Mouse (Mus musculus): ENCODE data around the gene Rps15. TPM values are rescaled to one million over a fixed set of nuclear protein-coding genes. Genes with fewer than 3 reads are reported as not detected.
A peak's percentile ranks its signal among the peaks of the same experiment; 100 is the strongest.

Gene Rps15
- polyA plus RNA-seq, 1 experiment from 2014 or later = 536 TPM

DNA sequence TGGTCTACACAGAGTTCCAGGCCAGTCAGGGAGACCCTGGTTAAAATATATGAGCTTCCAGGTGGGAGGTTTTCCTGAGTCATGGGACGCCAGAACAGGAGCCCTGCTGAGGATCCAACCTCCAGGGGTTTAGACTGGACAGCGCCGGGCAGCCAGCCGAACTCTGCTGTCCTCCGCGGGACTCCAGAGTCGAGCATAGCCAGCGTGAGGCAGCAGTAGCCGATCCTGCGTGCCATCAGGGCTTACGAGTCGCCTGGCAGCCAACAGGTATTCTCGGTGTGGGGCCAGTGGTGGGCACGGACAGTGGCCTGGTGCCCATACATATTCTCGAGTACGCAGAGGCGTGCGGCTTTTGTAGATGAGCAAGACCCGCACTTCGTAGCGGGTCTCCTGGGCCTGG is 48.8 kb downstream of the Rps15 start:
- ATAC-seq (replicated peaks; ENCODE audit: extremely low read depth, insufficient read depth, low FRiP score) = no peak
- H3K4me3 ChIP-seq (ENCODE audit: low read length) = no peak overlapping the region
- peaks cover 49% of the 10 kb centered on the region for H3K27me3 ChIP-seq (ENCODE audit: control insufficient read depth, insufficient read depth, low read length)
- no peaks in the 10 kb centered on the region for H3K9me3 ChIP-seq (replicated peaks; ENCODE audit: control insufficient read depth, low read length)
- no peaks in the 10 kb centered on the region for H3K36me3 ChIP-seq (ENCODE audit: control insufficient read depth, insufficient read depth)
- no peak overlapping the region for H3K4me2 ChIP-seq (ENCODE audit: low read depth, low read length)
- no peak overlapping the region for H3K9ac ChIP-seq (ENCODE audit: low read length)
- WGBS = 25% methylated on average over 21 of the region's 21 CpGs
- peaks cover 29% of the 10 kb centered on the region for H3K4me1 ChIP-seq (ENCODE audit: control insufficient read depth, insufficient read depth, low read length)
- no peak overlapping the region for H3K27ac ChIP-seq (ENCODE audit: low read length)

DNA sequence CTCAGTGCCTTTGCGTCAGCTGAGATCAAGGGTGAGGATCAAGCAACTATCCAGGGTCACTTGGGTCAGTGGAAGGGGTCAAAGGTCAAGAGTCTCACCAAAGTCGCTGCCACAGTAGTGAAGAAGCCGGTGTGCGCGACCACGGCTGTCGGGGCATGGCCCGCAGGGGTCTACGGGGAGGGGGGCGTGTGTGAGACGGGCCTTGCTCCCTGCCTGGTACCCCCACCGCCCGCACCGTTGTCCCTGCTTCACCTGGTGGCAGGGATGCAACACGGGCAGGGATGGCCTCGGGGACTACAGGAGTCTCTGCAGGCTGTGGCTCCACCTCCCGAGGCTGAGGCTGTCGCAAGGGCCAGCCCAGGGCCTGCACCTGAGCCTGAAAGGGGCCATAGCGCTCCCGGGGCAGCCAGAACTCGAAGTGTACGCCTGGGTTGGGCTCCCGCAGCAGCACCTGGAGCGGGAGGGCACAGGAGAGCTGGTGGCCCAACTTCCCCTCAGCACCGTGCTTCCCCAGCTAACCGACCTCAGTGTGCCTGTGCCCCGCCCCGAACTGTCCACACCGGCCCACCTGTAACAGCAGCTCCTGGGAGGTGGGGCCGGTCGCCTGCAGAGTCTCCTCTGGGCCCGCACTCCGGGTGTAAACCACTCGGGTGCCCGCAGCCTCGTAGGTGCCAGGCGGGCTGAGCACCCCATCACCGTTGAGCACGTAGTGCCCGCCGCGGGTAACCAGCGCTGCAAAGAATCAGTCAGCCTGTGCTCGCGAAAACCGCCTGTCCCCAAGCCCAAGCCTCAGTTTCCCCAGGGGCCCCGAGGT is 49.4 kb downstream of the Rps15 start:
- no peak for ATAC-seq (replicated peaks; ENCODE audit: extremely low read depth, insufficient read depth, low FRiP score)
- WGBS = 8% methylated on average over 47 of the region's 47 CpGs
- H3K4me3 ChIP-seq (ENCODE audit: low read length) = peak overlapping the region; percentile 30
- peaks cover 29% of the 10 kb centered on the region for H3K4me1 ChIP-seq (ENCODE audit: control insufficient read depth, insufficient read depth, low read length)
- H3K36me3 ChIP-seq (ENCODE audit: control insufficient read depth, insufficient read depth) = no peaks in the 10 kb centered on the region
- H3K9me3 ChIP-seq (replicated peaks; ENCODE audit: control insufficient read depth, low read length) = no peaks in the 10 kb centered on the region
- no peak overlapping the region for H3K27ac ChIP-seq (ENCODE audit: low read length)
- H3K9ac ChIP-seq (ENCODE audit: low read length) = no peak overlapping the region
- H3K4me2 ChIP-seq (ENCODE audit: low read depth, low read length) = peak overlapping the region; percentile 61; the same call in 1 of the 2 replicates
- peaks cover 54% of the 10 kb centered on the region for H3K27me3 ChIP-seq (ENCODE audit: control insufficient read depth, insufficient read depth, low read length)

- no peak overlapping the region for H3K9ac ChIP-seq (ENCODE audit: low read length)
- ATAC-seq (replicated peaks; ENCODE audit: extremely low read depth, insufficient read depth, low FRiP score) = 0 out of 2 replicates have a peak, but pooled peaks have one; percentile 3
- peak overlapping the region; percentile 61 for H3K4me2 ChIP-seq (ENCODE audit: low read depth, low read length)
- H3K9me3 ChIP-seq (replicated peaks; ENCODE audit: control insufficient read depth, low read length) = no peaks in the 10 kb centered on the region
- no peak overlapping the region for H3K27ac ChIP-seq (ENCODE audit: low read length)
- peaks cover 29% of the 10 kb centered on the region for H3K4me1 ChIP-seq (ENCODE audit: control insufficient read depth, insufficient read depth, low read length)
- peaks cover 57% of the 10 kb centered on the region for H3K27me3 ChIP-seq (ENCODE audit: control insufficient read depth, insufficient read depth, low read length)
- WGBS = 4% methylated on average over 26 of the region's 26 CpGs
- H3K4me3 ChIP-seq (ENCODE audit: low read length) = peak overlapping the region; percentile 30
- H3K36me3 ChIP-seq (ENCODE audit: control insufficient read depth, insufficient read depth) = no peaks in the 10 kb centered on the region
Measured at GRCm38 (mm10) chr10:80342305-80342748, 50.1 kb downstream of the Rps15 start.

DNA sequence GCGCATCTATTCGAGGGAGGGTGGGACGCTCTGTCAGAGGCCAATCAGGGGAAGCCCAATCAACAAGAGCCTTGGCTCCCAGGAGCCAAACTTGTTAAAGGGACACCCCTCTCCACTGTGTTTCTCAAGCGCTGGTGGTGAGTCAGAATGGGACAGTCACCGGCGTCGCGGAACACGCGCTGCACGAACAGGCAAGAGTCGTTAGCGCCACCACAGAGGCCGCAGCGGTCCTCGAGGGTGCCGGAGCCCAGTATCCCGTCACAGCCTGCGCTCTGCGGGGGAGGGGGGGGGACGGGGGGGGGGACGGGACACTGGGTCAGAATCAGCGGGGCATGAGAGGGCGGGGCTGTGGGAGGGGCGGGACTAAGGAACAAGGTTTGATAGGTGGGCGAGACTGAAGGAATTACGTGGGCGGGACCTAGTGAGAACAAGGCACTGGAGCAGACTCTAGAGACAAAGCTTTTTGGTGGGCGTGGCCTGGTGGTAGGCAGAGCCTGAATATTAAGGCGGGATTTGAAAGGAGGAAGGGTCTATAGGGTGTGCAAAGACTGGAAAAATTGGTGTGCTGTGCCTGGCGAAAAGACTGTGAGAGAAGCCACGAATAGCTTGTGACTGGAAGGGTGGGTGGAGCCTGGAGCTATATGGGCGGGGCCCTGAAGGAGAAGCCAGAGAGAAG is 50.6 kb downstream of the Rps15 start:
- H3K27ac ChIP-seq (ENCODE audit: low read length) = peak overlapping the region; percentile 25; the same call in 1 of the 2 replicates
- WGBS = 2% methylated on average over 32 of the region's 33 CpGs

DNA sequence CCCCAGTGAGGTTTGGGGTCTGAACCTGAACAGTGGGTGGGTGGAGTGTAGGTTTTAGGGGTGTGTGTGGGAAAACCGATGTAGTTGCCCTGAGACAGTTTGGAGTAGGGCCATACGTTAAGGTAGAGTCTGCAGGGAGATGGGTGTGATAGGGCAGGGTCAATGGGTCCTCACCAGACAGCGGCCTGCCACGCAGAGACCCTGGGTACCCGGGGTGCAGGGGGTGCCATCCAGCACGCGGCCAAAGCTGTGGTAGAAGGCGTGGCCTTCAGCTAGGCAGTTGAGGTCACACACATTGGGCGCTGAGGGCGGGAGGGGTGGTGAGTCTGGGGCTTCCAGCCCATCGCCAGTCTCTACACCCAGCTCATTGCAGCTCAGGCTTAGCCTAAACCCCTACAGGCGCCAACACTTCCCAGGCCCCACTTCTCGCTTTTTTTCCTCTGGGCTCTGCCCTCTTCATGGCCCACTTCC is 51.2 kb downstream of the Rps15 start:
- H3K27ac ChIP-seq (ENCODE audit: low read length) = no peak overlapping the region; the same call in 1 of the 2 replicates
- H3K27me3 ChIP-seq (ENCODE audit: control insufficient read depth, insufficient read depth, low read length) = peaks cover 62% of the 10 kb centered on the region
- ATAC-seq (replicated peaks; ENCODE audit: extremely low read depth, insufficient read depth, low FRiP score) = peak; percentile 1; the same call in 1 of the 2 replicates
- peak overlapping the region; percentile 30 for H3K4me3 ChIP-seq (ENCODE audit: low read length)
- 40% methylated on average over 13 of the region's 13 CpGs for WGBS
- H3K4me1 ChIP-seq (ENCODE audit: control insufficient read depth, insufficient read depth, low read length) = peaks cover 32% of the 10 kb centered on the region
- H3K4me2 ChIP-seq (ENCODE audit: low read depth, low read length) = peak overlapping the region; percentile 61
- H3K36me3 ChIP-seq (ENCODE audit: control insufficient read depth, insufficient read depth) = no peaks in the 10 kb centered on the region
- no peaks in the 10 kb centered on the region for H3K9me3 ChIP-seq (replicated peaks; ENCODE audit: control insufficient read depth, low read length)
- no peak overlapping the region for H3K9ac ChIP-seq (ENCODE audit: low read length)

More for the DNA sequence above, 50.6 kb downstream of the Rps15 start:
- Histone ChIP-seq H3K4me3 (ENCODE audit: low read length) (peak overlapping the region; percentile 30), H3K27me3 (ENCODE audit: control insufficient read depth, insufficient read depth, low read length) (peaks cover 62% of the 10 kb centered on the region), H3K4me2 (ENCODE audit: low read depth, low read length) (peak overlapping the region; percentile 61), H3K9me3 (replicated peaks; ENCODE audit: control insufficient read depth, low read length) (no peaks in the 10 kb centered on the region), H3K36me3 (ENCODE audit: control insufficient read depth, insufficient read depth) (no peaks in the 10 kb centered on the region), H3K9ac (ENCODE audit: low read length) (no peak overlapping the region), H3K4me1 (ENCODE audit: control insufficient read depth, insufficient read depth, low read length) (peaks cover 29% of the 10 kb centered on the region)
- peak; percentile 45 for ATAC-seq (replicated peaks; ENCODE audit: extremely low read depth, insufficient read depth, low FRiP score)

Small RNA genes lying within 50 kb of the gene (microRNA-seq; reads per million reads assigned to microRNA genes)
- not detected for gene Mir6911

Other genes starting within 250 kb of the Rps15 start
- 668 and 748 TPM in 2 replicates for gene Gpx4, start 245.3 kb upstream of the Rps15 start, polyA plus RNA-seq (2015; fragmentation: Nextera tagmentation; extraction: Ambion mirVana)
- 11.7 and 13.5 TPM in 2 replicates for gene Sbno2, start 186.9 kb upstream of the Rps15 start, polyA plus RNA-seq (2015; fragmentation: Nextera tagmentation; extraction: Ambion mirVana)
- 13.8 and 15.3 TPM in 2 replicates for gene Stk11, start 176.7 kb upstream of the Rps15 start, polyA plus RNA-seq (2015; fragmentation: Nextera tagmentation; extraction: Ambion mirVana)
- gene Atp5d, start 153.8 kb upstream of the Rps15 start, polyA plus RNA-seq (2015; fragmentation: Nextera tagmentation; extraction: Ambion mirVana) = 1,107 and 1,132 TPM in 2 replicates
- 2.5 TPM in 2 replicates for gene Cbarp, start 151.6 kb upstream of the Rps15 start, polyA plus RNA-seq (2015; fragmentation: Nextera tagmentation; extraction: Ambion mirVana)
- 10.3 and 13.0 TPM in 2 replicates for gene Midn, start 144.2 kb upstream of the Rps15 start, polyA plus RNA-seq (2015; fragmentation: Nextera tagmentation; extraction: Ambion mirVana)
- gene Cirbp, start 126.5 kb upstream of the Rps15 start, polyA plus RNA-seq (2015; fragmentation: Nextera tagmentation; extraction: Ambion mirVana) = 85.3 and 87.6 TPM in 2 replicates
- 9.7 and 10.7 TPM in 2 replicates for gene 1600002K03Rik, start 119.5 kb upstream of the Rps15 start, polyA plus RNA-seq (2015; fragmentation: Nextera tagmentation; extraction: Ambion mirVana)
- gene Efna2, start 113.0 kb upstream of the Rps15 start, polyA plus RNA-seq (2015; fragmentation: Nextera tagmentation; extraction: Ambion mirVana) = 6.0 and 6.8 TPM in 2 replicates
- 31.9 and 40.1 TPM in 2 replicates for gene Mum1, start 66.0 kb upstream of the Rps15 start, polyA plus RNA-seq (2015; fragmentation: Nextera tagmentation; extraction: Ambion mirVana)
- 596 and 743 TPM in 2 replicates for gene Ndufs7, start 43.3 kb upstream of the Rps15 start, polyA plus RNA-seq (2015; fragmentation: Nextera tagmentation; extraction: Ambion mirVana)
- 50.3 and 51.6 TPM in 2 replicates for gene Gamt, start 31.4 kb upstream of the Rps15 start, polyA plus RNA-seq (2015; fragmentation: Nextera tagmentation; extraction: Ambion mirVana)
- gene Dazap1, start 31.0 kb upstream of the Rps15 start, polyA plus RNA-seq (2015; fragmentation: Nextera tagmentation; extraction: Ambion mirVana) = 30.7 and 33.9 TPM in 2 replicates
- 1.5 TPM in 2 replicates for gene Apc2, start 3.5 kb downstream of the Rps15 start, polyA plus RNA-seq (2015; fragmentation: Nextera tagmentation; extraction: Ambion mirVana)
- 33.5 and 35.8 TPM in 2 replicates for gene 2310011J03Rik, start 28.1 kb downstream of the Rps15 start, polyA plus RNA-seq (2015; fragmentation: Nextera tagmentation; extraction: Ambion mirVana)
- gene Pcsk4, start 37.0 kb downstream of the Rps15 start, polyA plus RNA-seq (2015; fragmentation: Nextera tagmentation; extraction: Ambion mirVana) = 1.6 and 1.9 TPM in 2 replicates
- 1.8 and 2.6 TPM in 2 replicates for gene Reep6, start 37.5 kb downstream of the Rps15 start, polyA plus RNA-seq (2015; fragmentation: Nextera tagmentation; extraction: Ambion mirVana)
- gene Adamtsl5, start 56.0 kb downstream of the Rps15 start, polyA plus RNA-seq (2015; fragmentation: Nextera tagmentation; extraction: Ambion mirVana) = 15.5 and 16.0 TPM in 2 replicates
- gene Plk5, start 64.0 kb downstream of the Rps15 start, polyA plus RNA-seq (2015; fragmentation: Nextera tagmentation; extraction: Ambion mirVana) = 0.07 and 0.14 TPM in 2 replicates
- gene Mex3d, start 95.2 kb downstream of the Rps15 start, polyA plus RNA-seq (2015; fragmentation: Nextera tagmentation; extraction: Ambion mirVana) = 2.8 TPM in 2 replicates
- gene Mbd3, start 107.1 kb downstream of the Rps15 start, polyA plus RNA-seq (2015; fragmentation: Nextera tagmentation; extraction: Ambion mirVana) = 136 and 155 TPM in 2 replicates
- gene Uqcr11, start 114.4 kb downstream of the Rps15 start, polyA plus RNA-seq (2015; fragmentation: Nextera tagmentation; extraction: Ambion mirVana) = 1,492 and 1,877 TPM in 2 replicates
- 41.9 and 47.0 TPM in 2 replicates for gene Tcf3, start 141.2 kb downstream of the Rps15 start, polyA plus RNA-seq (2015; fragmentation: Nextera tagmentation; extraction: Ambion mirVana)
- not detected in 2 replicates for gene Onecut3, start 202.4 kb downstream of the Rps15 start, polyA plus RNA-seq (2015; fragmentation: Nextera tagmentation; extraction: Ambion mirVana)
- gene Atp8b3, start 246.7 kb downstream of the Rps15 start, polyA plus RNA-seq (2015; fragmentation: Nextera tagmentation; extraction: Ambion mirVana) = 0.03 and 0.04 TPM in 2 replicates

Measured in heart, embryonic 16.5 days (tissue).